Mouse (Mus musculus): ENCODE measurements around the gene Gm17535. TPM values are rescaled to one million over a fixed set of nuclear protein-coding genes. Genes with fewer than 3 reads are reported as not detected.
"Not testable (repeated sequence)": the region's sequence is repeated elsewhere in the genome, so short reads cannot be mapped to it uniquely, and the experiment has no call there.

Gene Gm17535
- polyA plus RNA-seq, 2 experiments = not detected

DNA sequence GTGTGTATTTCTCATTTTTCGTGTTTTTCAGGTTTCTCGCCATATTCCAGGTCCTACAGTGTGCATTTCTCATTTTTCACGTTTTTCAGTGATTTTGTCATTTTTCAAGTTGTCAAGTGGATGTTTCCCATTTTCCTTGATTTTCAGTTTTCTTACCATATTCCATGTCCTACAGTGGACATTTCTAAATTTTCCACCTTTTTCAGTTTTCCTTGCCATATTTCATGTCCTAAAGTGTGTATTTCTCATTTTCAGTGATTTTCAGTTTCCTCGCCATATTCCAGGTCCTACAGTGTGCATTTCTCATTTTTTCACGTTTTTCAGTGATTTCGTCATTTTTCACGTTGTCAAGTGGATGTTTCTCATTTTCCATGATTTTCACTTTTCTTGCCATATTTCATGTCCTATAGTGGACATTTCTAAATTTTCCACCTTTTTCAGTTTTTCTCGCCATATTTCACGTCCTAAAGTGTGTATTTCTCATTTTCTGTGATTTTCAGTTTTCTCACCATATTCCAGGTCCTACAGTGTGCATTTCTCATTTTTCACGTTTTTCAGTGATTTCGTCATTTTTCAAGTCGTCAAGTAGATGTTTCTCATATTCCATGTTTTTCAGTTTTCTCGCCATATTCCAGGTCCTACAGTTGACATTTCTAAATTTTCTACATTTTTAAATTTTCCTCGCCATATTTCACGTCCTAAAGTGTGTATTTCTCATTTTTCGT is 5.0 kb upstream of the Gm17535 start:
- H3K27ac ChIP-seq (replicated peaks; ENCODE audit: low read depth, low read length); H3K4me2 ChIP-seq (replicated peaks; ENCODE audit: low read depth, low read length, severe bottlenecking); H3K27me3 ChIP-seq (ENCODE audit: control insufficient read depth, insufficient read depth, low read length); H3K36me3 ChIP-seq (ENCODE audit: control insufficient read depth, insufficient read depth, low read length); H3K4me1 ChIP-seq (ENCODE audit: control insufficient read depth, insufficient read depth, low read length); DNase-seq (ENCODE audit: low spot score); H3K4me3 ChIP-seq (replicated peaks; ENCODE audit: low read length); H3K9ac ChIP-seq (ENCODE audit: low read depth, low read length, severe bottlenecking); ATAC-seq (ENCODE audit: low FRiP score, low read depth); H3K9me3 ChIP-seq (ENCODE audit: control insufficient read depth, low read length): not testable (repeated sequence)
- WGBS = 65% methylated on average over 12 of the region's 16 CpGs

DNA sequence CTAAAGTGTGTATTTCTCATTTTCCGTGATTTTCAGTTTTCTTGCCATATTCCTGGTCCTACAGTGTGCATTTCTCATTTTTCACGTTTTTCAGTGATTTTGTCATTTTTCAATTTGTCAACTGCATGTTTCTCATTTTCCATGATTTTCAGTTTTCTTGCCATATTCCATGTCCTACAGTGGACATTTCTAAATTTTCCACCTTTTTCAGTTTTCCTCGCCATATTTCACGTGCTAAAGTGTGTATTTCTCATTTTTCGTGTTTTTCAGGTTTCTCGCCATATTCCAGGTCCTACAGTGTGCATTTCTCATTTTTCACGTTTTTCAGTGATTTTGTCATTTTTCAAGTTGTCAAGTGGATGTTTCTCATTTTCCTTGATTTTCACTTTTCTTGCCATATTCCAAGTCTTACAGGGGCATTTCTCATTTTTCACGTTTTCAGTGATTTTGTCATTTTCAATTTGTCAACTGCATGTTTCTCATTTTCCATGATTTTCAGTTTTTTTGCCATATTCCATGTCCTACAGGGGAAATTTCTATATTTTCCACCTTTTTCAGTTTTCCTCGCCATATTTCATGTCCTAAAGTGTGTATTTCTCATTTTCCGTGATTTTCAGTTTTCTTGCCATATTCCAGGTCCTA is 3.6 kb upstream of the Gm17535 start:
- H3K4me3 ChIP-seq (replicated peaks; ENCODE audit: low read length); H3K36me3 ChIP-seq (ENCODE audit: control insufficient read depth, insufficient read depth, low read length); H3K4me1 ChIP-seq (ENCODE audit: control insufficient read depth, insufficient read depth, low read length); H3K9me3 ChIP-seq (ENCODE audit: control insufficient read depth, low read length); H3K27me3 ChIP-seq (ENCODE audit: control insufficient read depth, insufficient read depth, low read length); H3K9ac ChIP-seq (ENCODE audit: low read depth, low read length, severe bottlenecking); H3K27ac ChIP-seq (replicated peaks; ENCODE audit: low read depth, low read length); H3K4me2 ChIP-seq (replicated peaks; ENCODE audit: low read depth, low read length, severe bottlenecking); ATAC-seq (ENCODE audit: low FRiP score, low read depth): not testable (repeated sequence)
- WGBS = 78% methylated on average over 2 of the region's 10 CpGs
- peak; percentile 90 for DNase-seq (ENCODE audit: low spot score)

DNA sequence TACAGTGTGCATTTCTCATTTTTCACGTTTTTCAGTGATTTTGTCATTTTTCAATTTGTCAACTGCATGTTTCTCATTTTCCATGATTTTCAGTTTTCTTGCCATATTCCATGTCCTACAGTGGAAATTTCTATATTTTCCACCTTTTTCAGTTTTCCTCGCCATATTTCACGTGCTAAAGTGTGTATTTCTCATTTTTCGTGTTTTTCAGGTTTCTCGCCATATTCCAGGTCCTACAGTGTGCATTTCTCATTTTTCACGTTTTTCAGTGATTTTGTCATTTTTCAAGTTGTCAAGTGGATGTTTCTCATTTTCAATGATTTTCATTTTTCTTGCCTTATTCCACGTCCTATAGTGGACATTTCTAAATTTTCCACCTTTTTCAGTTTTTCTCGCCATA is 2.2 kb downstream of the Gm17535 start, which contains the start of gene Gm10715:
TSS of gene Gm10715 (plus strand) at position 301 of the 400 bp plus-strand sequence.
- not testable (repeated sequence) for H3K9me3 ChIP-seq (ENCODE audit: control insufficient read depth, low read length); H3K4me2 ChIP-seq (replicated peaks; ENCODE audit: low read depth, low read length, severe bottlenecking); H3K4me3 ChIP-seq (replicated peaks; ENCODE audit: low read length); H3K4me1 ChIP-seq (ENCODE audit: control insufficient read depth, insufficient read depth, low read length); ATAC-seq (ENCODE audit: low FRiP score, low read depth); H3K9ac ChIP-seq (ENCODE audit: low read depth, low read length, severe bottlenecking); H3K27ac ChIP-seq (replicated peaks; ENCODE audit: low read depth, low read length); H3K27me3 ChIP-seq (ENCODE audit: control insufficient read depth, insufficient read depth, low read length); H3K36me3 ChIP-seq (ENCODE audit: control insufficient read depth, insufficient read depth, low read length); DNase-seq (ENCODE audit: low spot score)
- 82% methylated on average over 6 of the region's 8 CpGs for WGBS

DNA sequence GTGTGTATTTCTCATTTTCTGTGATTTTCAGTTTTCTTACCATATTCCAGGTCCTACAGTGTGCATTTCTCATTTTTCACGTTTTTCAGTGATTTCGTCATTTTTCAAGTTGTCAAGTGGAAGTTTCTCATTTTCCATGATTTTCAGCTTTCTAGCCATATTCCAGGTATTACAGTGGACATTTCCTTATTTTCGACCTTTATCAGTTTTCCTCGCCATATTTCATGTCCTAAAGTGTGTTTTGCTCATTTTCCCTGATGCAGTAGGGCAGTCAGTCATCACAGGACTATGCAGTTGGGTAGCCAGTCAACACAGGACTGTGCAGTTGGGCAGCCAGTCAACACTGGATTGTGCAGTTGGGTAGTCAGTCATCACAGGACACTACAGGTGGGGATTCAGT is 3.8 kb downstream of the Gm17535 start:
- not testable (repeated sequence) for H3K9me3 ChIP-seq (ENCODE audit: control insufficient read depth, low read length); H3K4me2 ChIP-seq (replicated peaks; ENCODE audit: low read depth, low read length, severe bottlenecking); H3K27ac ChIP-seq (replicated peaks; ENCODE audit: low read depth, low read length); H3K9ac ChIP-seq (ENCODE audit: low read depth, low read length, severe bottlenecking); DNase-seq (ENCODE audit: low spot score); H3K27me3 ChIP-seq (ENCODE audit: control insufficient read depth, insufficient read depth, low read length); H3K4me3 ChIP-seq (replicated peaks; ENCODE audit: low read length); H3K4me1 ChIP-seq (ENCODE audit: control insufficient read depth, insufficient read depth, low read length); H3K36me3 ChIP-seq (ENCODE audit: control insufficient read depth, insufficient read depth, low read length); ATAC-seq (ENCODE audit: low FRiP score, low read depth)
- 57% methylated on average over 4 of the region's 4 CpGs for WGBS

Small RNA genes lying within 50 kb of the gene (microRNA-seq; reads per million reads assigned to microRNA genes)
- not detected for gene Mir101c

Other genes with a start within 250 kb of the Gm17535 start
- gene Gm10722, start 33.7 kb upstream of the Gm17535 start, polyA plus RNA-seq (2012; rRNA removed) = not detected in 2 replicates
- gene Gm10722, start 33.7 kb upstream of the Gm17535 start, polyA plus RNA-seq (2014; fragmentation: Nextera tagmentation; extraction: Ambion mirVana) = not detected in 2 replicates
- gene Gm11168, start 31.3 kb upstream of the Gm17535 start, polyA plus RNA-seq (2012; rRNA removed) = 0.27 TPM in 1 of 2 replicates, not detected in the other
- gene Gm11168, start 31.3 kb upstream of the Gm17535 start, polyA plus RNA-seq (2014; fragmentation: Nextera tagmentation; extraction: Ambion mirVana) = not detected in 2 replicates
- not detected in 2 replicates for gene Gm10721, start 21.5 kb upstream of the Gm17535 start, polyA plus RNA-seq (2012; rRNA removed)
- 0.35 TPM in 1 of 2 replicates, not detected in the other for gene Gm10721, start 21.5 kb upstream of the Gm17535 start, polyA plus RNA-seq (2014; fragmentation: Nextera tagmentation; extraction: Ambion mirVana)
- gene Gm10720, start 18.9 kb upstream of the Gm17535 start, polyA plus RNA-seq (2012; rRNA removed) = not detected in 2 replicates
- gene Gm10720, start 18.9 kb upstream of the Gm17535 start, polyA plus RNA-seq (2014; fragmentation: Nextera tagmentation; extraction: Ambion mirVana) = not detected in 2 replicates
- gene Gm10719, start 17.2 kb upstream of the Gm17535 start, polyA plus RNA-seq (2012; rRNA removed) = 0.12 TPM in 1 of 2 replicates, not detected in the other
- gene Gm10719, start 17.2 kb upstream of the Gm17535 start, polyA plus RNA-seq (2014; fragmentation: Nextera tagmentation; extraction: Ambion mirVana) = not detected in 2 replicates
- gene Gm10718, start 11.1 kb upstream of the Gm17535 start, polyA plus RNA-seq (2012; rRNA removed) = 0.10 TPM in 1 of 2 replicates, not detected in the other
- not detected in 2 replicates for gene Gm10718, start 11.1 kb upstream of the Gm17535 start, polyA plus RNA-seq (2014; fragmentation: Nextera tagmentation; extraction: Ambion mirVana)
- gene Gm10717, start 9.2 kb upstream of the Gm17535 start, polyA plus RNA-seq (2012; rRNA removed) = not detected in 2 replicates
- not detected in 2 replicates for gene Gm10717, start 9.2 kb upstream of the Gm17535 start, polyA plus RNA-seq (2014; fragmentation: Nextera tagmentation; extraction: Ambion mirVana)
- gene Gm10715, start 2.3 kb downstream of the Gm17535 start, polyA plus RNA-seq (2012; rRNA removed) = not detected in 2 replicates
- not detected in 2 replicates for gene Gm10715, start 2.3 kb downstream of the Gm17535 start, polyA plus RNA-seq (2014; fragmentation: Nextera tagmentation; extraction: Ambion mirVana)

Measured in limb, embryonic 14.5 days (tissue).